Mouse (Mus musculus): ENCODE measurements around the gene AC109138.7. TPM values are rescaled to one million over a fixed set of nuclear protein-coding genes. Genes with fewer than 3 reads are reported as not detected.

The AC109138.7 gene
- total and polyA plus RNA-seq, 3 experiments, result not detected

- Histone ChIP-seq H3K27ac (ENCODE audit: insufficient read depth, low read depth) (no peak overlapping the region), H3K9ac (ENCODE audit: insufficient read depth, low read depth) (no peak overlapping the region), H3K36me3 (replicated peaks in 1 of 2; ENCODE audit: control insufficient read depth in 1 of 2, insufficient read depth in 1 of 2, low read length in 1 of 2) (peaks cover 0 to 2% of the 10 kb centered on the region in 2 experiments), H3K4me1 (ENCODE audit: control insufficient read depth in 1 of 2, insufficient read depth in 2 of 2) (peaks cover 23 to 60% of the 10 kb centered on the region in 2 experiments), H3K27me3 (replicated peaks) (peaks cover 12% of the 10 kb centered on the region), H3K4me3 (replicated peaks in 1 of 3; ENCODE audit: low read depth in 2 of 3, low read length in 2 of 3, poor library complexity in 1 of 3) (no peak overlapping the region), H3K79me2 (replicated peaks; ENCODE audit: control insufficient read depth, extremely low read depth, insufficient read depth, poor library complexity, severe bottlenecking) (no peaks in the 10 kb centered on the region), H3K9me3 (replicated peaks; ENCODE audit: low read length) (no peaks in the 10 kb centered on the region), H3K4me2 (ENCODE audit: insufficient read depth, low read depth, poor library complexity, severe bottlenecking) (no peak overlapping the region)
- dilution Hi-C loops (cut with MboI; ENCODE audit: extremely low pct_ligation_motif_present, extremely low pct_unique_long_range_greater_than_20kb, low sequenced_read_pairs), result no loop called here
- DNase-seq (ENCODE audit: extremely low read depth), result peak; percentile 83
- no peak for TF ChIP-seq SIN3A (IDR thresholded peaks at IDR 0.05; ENCODE audit: low read length)
- TF ChIP-seq ZC3H11A (IDR thresholded peaks at IDR 0.05; ENCODE audit: low read depth, low read length), result peak; percentile 73
- peak; percentile 89 to 98 for TF ChIP-seq CTCF (conservative IDR thresholded peaks at IDR 0.05 in 1 of 2, IDR thresholded peaks at IDR 0.05 in 1 of 2; ENCODE audit: low read depth in 2 of 2, low read length in 2 of 2)
- TF ChIP-seq IRF4 (IDR thresholded peaks at IDR 0.05; ENCODE audit: low read depth, low read length), result peak; percentile 28; the same call in 1 of the 2 replicates
- no peak for TF ChIP-seq TCF12 (IDR thresholded peaks at IDR 0.05; ENCODE audit: low read depth, low read length)
- TF ChIP-seq ZKSCAN1 (IDR thresholded peaks at IDR 0.05; ENCODE audit: borderline replicate concordance, low read depth, low read length), result no peak
- TF ChIP-seq JUN (IDR thresholded peaks at IDR 0.05; ENCODE audit: insufficient read depth, low read depth, low read length), result no peak
- TF ChIP-seq POLR2A (IDR thresholded peaks at IDR 0.05; ENCODE audit: low read depth, low read length), result no peak
- no peak for TF ChIP-seq USF1 (IDR thresholded peaks at IDR 0.05; ENCODE audit: low read depth, low read length)
- 0 out of 2 replicates have a peak, but pooled peaks have one; percentile 24 for TF ChIP-seq NELFE (IDR thresholded peaks at IDR 0.05; ENCODE audit: low read depth, low read length)
- TF ChIP-seq E2F4 (IDR thresholded peaks at IDR 0.05; ENCODE audit: insufficient replicate concordance, low read depth, low read length), result no peak
- no peak for TF ChIP-seq ZNF384 (IDR thresholded peaks at IDR 0.05; ENCODE audit: low read depth, low read length)
- no peak for TF ChIP-seq ETS1 (conservative IDR thresholded peaks at IDR 0.05; ENCODE audit: low read depth, low read length)
- no peak for TF ChIP-seq NRF1 (IDR thresholded peaks at IDR 0.05; ENCODE audit: low read depth, low read length)
- TF ChIP-seq PAX5 (IDR thresholded peaks at IDR 0.05; ENCODE audit: low read length), result no peak
- TF ChIP-seq SMC3 (IDR thresholded peaks at IDR 0.05; ENCODE audit: low read depth, low read length), result peak; percentile 98
- TF ChIP-seq TBP (conservative IDR thresholded peaks at IDR 0.05; ENCODE audit: low read depth, low read length), result no peak
- TF ChIP-seq MYC (IDR thresholded peaks at IDR 0.05; ENCODE audit: low read depth, low read length), result no peak
- TF ChIP-seq HCFC1 (IDR thresholded peaks at IDR 0.05; ENCODE audit: low read depth, low read length), result no peak
- TF ChIP-seq BHLHE40 (IDR thresholded peaks at IDR 0.05; ENCODE audit: low read depth, low read length), result no peak
- TF ChIP-seq EP300 (IDR thresholded peaks at IDR 0.05; ENCODE audit: low read length), result no peak
- no peak for TF ChIP-seq USF2 (conservative IDR thresholded peaks at IDR 0.05; ENCODE audit: low read depth, low read length)
- TF ChIP-seq ELF1 (IDR thresholded peaks at IDR 0.05; ENCODE audit: low read depth, low read length), result no peak
- peak; percentile 98 for TF ChIP-seq RAD21 (IDR thresholded peaks at IDR 0.05; ENCODE audit: low read depth, low read length)
- in situ Hi-C loops (cut with MboI; ENCODE audit: low pct_ligation_motif_present, low pct_unique_long_range_greater_than_20kb, low sequenced_read_pairs), result no loop called here
These were observed 13.9 kb downstream of the AC109138.7 start for GRCm38 (mm10) chr19:4227894-4228678.
